Mouse (Mus musculus): ENCODE measurements around the gene Agpat3. TPM values are rescaled to one million over a fixed set of nuclear protein-coding genes. Genes with fewer than 3 reads are reported as not detected.

The Agpat3 gene
- polyA plus RNA-seq, 1 experiment from 2014 or later: 69.9 TPM

DNA sequence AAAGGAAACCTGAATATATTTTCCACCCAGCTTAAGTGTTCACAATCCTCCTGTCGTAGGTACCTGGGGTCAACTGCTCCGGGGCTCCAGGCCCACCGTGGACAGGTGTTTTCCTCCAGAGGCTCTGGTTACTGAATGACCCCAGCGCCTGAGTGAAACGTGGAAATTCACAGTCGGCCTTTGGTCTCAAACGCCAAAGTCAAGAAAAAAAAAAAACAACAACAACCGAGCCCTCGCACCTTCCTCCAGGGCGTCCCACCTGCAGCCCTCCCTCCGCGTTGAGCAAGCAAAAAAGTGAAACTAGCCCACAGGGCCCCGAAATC is 764 bp downstream of the Agpat3 start:
- no peaks in the 10 kb centered on the region for H3K27me3 ChIP-seq (ENCODE audit: control insufficient read depth, insufficient read depth, low read length)
- peak overlapping the region; percentile 95 for H3K4me3 ChIP-seq (ENCODE audit: low read depth, low read length)
- no peak for ATAC-seq (ENCODE audit: low FRiP score, low TSS enrichment)
- H3K4me2 ChIP-seq (replicated peaks; ENCODE audit: low read depth): peak overlapping the region; percentile 93
- peak overlapping the region; percentile 97 for H3K9ac ChIP-seq (ENCODE audit: low read length)
- H3K9me3 ChIP-seq (ENCODE audit: control insufficient read depth, low read length): no peaks in the 10 kb centered on the region
- 2% methylated on average over 13 of the region's 13 CpGs for whole genome bisulfite sequencing
- no peaks in the 10 kb centered on the region; the same call in 1 of the 2 replicates for H3K36me3 ChIP-seq (ENCODE audit: control insufficient read depth, insufficient read depth, low read length)
- H3K4me1 ChIP-seq (replicated peaks; ENCODE audit: control insufficient read depth, insufficient read depth): 0 out of 2 replicates have a peak, but pooled peaks cover 2% of the 10 kb centered on the region
- peak overlapping the region; percentile 87 for H3K27ac ChIP-seq (replicated peaks)
- no peak for DNase-seq (ENCODE audit: low spot score)
- TF ChIP-seq CTCF (IDR thresholded peaks at IDR 0.05; ENCODE audit: low read depth) (no peak), EP300 (optimal IDR thresholded peaks at IDR 0.05) (no peak)

DNA sequence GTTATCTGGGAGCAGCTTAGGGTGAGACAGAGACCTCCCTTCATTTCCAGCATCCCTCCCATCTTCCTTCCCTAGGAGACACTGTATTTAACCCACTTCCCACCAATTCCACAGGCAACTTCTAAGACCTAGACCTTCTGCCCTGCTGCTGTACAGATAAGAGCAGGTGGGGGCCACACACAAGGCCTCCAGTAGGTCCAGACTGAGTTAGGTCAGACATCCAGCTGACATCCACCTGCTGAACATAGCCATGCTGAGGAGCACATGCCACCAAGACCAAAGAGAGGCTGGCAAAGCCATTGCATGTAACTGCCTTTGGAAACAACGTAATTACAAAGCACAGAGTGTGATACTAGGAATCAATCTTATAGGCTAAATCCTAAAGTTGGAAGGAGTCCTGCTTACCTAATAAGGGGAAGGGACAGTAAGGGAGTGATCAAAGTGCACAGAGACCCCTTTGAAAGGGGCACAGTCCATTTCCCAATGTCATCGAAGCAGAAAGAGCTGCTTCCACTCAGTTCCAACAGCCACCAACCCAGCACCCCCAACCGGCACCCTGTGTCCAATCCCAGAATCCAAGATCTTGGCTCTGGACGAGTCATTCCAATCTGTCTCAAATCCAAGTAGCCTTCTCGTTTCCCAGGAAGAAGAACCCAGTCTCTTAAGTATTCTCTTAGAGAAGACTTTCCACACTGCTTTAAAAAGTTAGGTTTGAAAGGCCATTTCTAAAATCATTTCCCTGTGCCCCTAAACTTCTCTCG is 1.3 kb downstream of the Agpat3 start:
- ATAC-seq (ENCODE audit: low FRiP score, low TSS enrichment) (no peak), DNase-seq (ENCODE audit: low spot score) (no peak)
- 24% methylated on average over 6 of the region's 6 CpGs for WGBS
- Histone ChIP-seq H3K36me3 (ENCODE audit: control insufficient read depth, insufficient read depth, low read length) (no peaks in the 10 kb centered on the region; the same call in 1 of the 2 replicates), H3K4me2 (replicated peaks; ENCODE audit: low read depth) (peak overlapping the region; percentile 93), H3K27ac (replicated peaks) (peak overlapping the region; percentile 87), H3K4me3 (ENCODE audit: low read depth, low read length) (peak overlapping the region; percentile 95), H3K27me3 (ENCODE audit: control insufficient read depth, insufficient read depth, low read length) (no peaks in the 10 kb centered on the region), H3K4me1 (replicated peaks; ENCODE audit: control insufficient read depth, insufficient read depth) (0 out of 2 replicates have a peak, but pooled peaks cover 2% of the 10 kb centered on the region), H3K9ac (ENCODE audit: low read length) (peak overlapping the region; percentile 97), H3K9me3 (ENCODE audit: control insufficient read depth, low read length) (no peaks in the 10 kb centered on the region)
- no peak for TF ChIP-seq EP300 (optimal IDR thresholded peaks at IDR 0.05)
- no peak for TF ChIP-seq CTCF (IDR thresholded peaks at IDR 0.05; ENCODE audit: low read depth)

DNA sequence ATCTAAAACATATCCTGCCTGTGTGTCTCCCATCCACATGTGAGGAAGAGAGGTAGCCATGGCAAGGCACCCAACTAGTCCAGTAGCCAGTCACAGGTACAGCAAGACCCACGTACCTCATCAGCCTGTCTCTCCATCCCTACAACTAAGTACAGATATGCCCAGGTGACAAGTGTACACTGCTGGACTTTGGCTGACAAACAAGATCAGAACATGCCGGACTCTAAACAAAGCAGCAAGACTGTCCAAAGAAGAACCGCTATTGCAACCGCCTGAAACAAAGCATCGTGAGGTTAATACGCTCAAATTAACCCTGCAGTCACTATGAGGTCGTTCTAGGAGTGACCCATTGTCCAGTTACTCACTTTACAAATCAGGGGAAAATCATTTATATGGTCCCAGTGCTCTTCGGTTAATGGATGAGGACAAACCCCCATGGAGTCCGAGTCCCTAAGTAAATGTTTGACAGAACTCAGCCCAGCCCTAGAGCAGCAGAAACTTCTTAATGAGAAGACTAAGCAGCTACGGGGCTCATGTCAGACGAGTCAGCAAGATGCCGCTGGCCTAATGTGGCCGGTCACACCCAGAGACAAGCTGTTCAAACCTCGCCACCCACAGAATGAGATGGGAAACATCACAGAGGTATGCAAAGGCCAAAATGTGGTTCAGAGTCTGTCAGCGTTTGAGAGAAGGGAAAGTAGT is 2.7 kb downstream of the Agpat3 start:
- no peak for DNase-seq (ENCODE audit: low spot score)
- H3K4me3 ChIP-seq (ENCODE audit: low read depth, low read length): no peak overlapping the region
- ATAC-seq (ENCODE audit: low FRiP score, low TSS enrichment): no peak
- H3K4me2 ChIP-seq (replicated peaks; ENCODE audit: low read depth): no peak overlapping the region
- no peak overlapping the region for H3K27ac ChIP-seq (replicated peaks)
- TF ChIP-seq CTCF (IDR thresholded peaks at IDR 0.05; ENCODE audit: low read depth): no peak
- no peak for TF ChIP-seq EP300 (optimal IDR thresholded peaks at IDR 0.05)
- H3K27me3 ChIP-seq (ENCODE audit: control insufficient read depth, insufficient read depth, low read length): no peaks in the 10 kb centered on the region
- H3K9me3 ChIP-seq (ENCODE audit: control insufficient read depth, low read length): no peaks in the 10 kb centered on the region
- H3K36me3 ChIP-seq (ENCODE audit: control insufficient read depth, insufficient read depth, low read length): no peaks in the 10 kb centered on the region; the same call in 1 of the 2 replicates
- H3K9ac ChIP-seq (ENCODE audit: low read length): no peak overlapping the region
- H3K4me1 ChIP-seq (replicated peaks; ENCODE audit: control insufficient read depth, insufficient read depth): 0 out of 2 replicates have a peak, but pooled peaks cover 2% of the 10 kb centered on the region
- WGBS: 54% methylated on average over 15 of the region's 15 CpGs

DNA sequence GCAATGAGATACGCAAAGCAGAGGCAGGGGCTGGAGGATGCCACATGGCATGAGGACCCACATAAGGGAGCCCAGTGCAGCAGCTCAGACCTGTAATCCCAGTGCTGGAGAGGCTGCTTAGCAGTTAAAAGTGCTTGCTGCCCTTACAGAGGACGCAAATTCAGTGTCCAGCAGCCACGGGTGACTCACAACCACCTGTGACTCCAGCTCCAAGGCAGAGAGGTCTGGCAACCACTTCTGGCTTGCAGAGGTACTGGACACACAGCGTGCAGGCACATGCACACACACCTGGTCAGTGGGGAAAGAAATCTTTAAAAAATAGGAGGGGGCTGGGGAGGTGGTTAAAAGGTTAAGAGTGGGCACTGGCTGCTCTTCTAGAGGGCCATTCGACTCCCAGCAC is 4.1 kb downstream of the Agpat3 start:
- Histone ChIP-seq H3K4me2 (replicated peaks; ENCODE audit: low read depth) (no peak overlapping the region), H3K4me3 (ENCODE audit: low read depth, low read length) (no peak overlapping the region), H3K9me3 (ENCODE audit: control insufficient read depth, low read length) (no peaks in the 10 kb centered on the region), H3K36me3 (ENCODE audit: control insufficient read depth, insufficient read depth, low read length) (no peaks in the 10 kb centered on the region; the same call in 1 of the 2 replicates), H3K27me3 (ENCODE audit: control insufficient read depth, insufficient read depth, low read length) (no peaks in the 10 kb centered on the region), H3K9ac (ENCODE audit: low read length) (no peak overlapping the region), H3K27ac (replicated peaks) (no peak overlapping the region), H3K4me1 (replicated peaks; ENCODE audit: control insufficient read depth, insufficient read depth) (0 out of 2 replicates have a peak, but pooled peaks cover 2% of the 10 kb centered on the region)
- ATAC-seq (ENCODE audit: low FRiP score, low TSS enrichment) (no peak), DNase-seq (ENCODE audit: low spot score) (no peak)
- TF ChIP-seq CTCF (IDR thresholded peaks at IDR 0.05; ENCODE audit: low read depth) (no peak), EP300 (optimal IDR thresholded peaks at IDR 0.05) (no peak)
- 88% methylated on average over 5 of the region's 5 CpGs for WGBS

DNA sequence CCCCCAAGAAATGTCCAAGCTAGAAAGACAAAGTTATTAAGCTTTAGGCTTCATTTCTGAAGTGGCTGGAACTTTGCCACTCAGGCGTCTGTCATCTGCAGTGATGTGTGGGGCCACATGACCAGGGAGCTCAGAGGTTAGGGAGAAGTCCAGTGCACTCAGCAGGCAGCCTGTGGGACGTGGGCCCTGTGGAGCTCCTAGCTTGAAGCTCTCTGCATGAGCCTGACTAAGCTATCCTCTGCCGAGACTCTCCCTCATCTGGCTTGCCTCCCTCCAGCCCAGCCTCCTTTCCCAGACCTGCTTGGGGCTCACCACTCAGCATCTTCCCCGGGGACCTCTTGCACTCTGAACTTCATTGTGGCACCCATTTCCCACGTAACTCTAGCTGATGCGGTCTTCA is 4.8 kb downstream of the Agpat3 start:
- Histone ChIP-seq H3K4me1 (replicated peaks; ENCODE audit: control insufficient read depth, insufficient read depth) (0 out of 2 replicates have a peak, but pooled peaks cover 2% of the 10 kb centered on the region), H3K36me3 (ENCODE audit: control insufficient read depth, insufficient read depth, low read length) (no peaks in the 10 kb centered on the region; the same call in 1 of the 2 replicates), H3K27me3 (ENCODE audit: control insufficient read depth, insufficient read depth, low read length) (no peaks in the 10 kb centered on the region), H3K4me2 (replicated peaks; ENCODE audit: low read depth) (no peak overlapping the region), H3K9me3 (ENCODE audit: control insufficient read depth, low read length) (no peaks in the 10 kb centered on the region), H3K9ac (ENCODE audit: low read length) (no peak overlapping the region), H3K27ac (replicated peaks) (no peak overlapping the region), H3K4me3 (ENCODE audit: low read depth, low read length) (no peak overlapping the region)
- no peak for ATAC-seq (ENCODE audit: low FRiP score, low TSS enrichment)
- no peak for TF ChIP-seq CTCF (IDR thresholded peaks at IDR 0.05; ENCODE audit: low read depth)
- TF ChIP-seq EP300 (optimal IDR thresholded peaks at IDR 0.05): no peak
- DNase-seq (ENCODE audit: low spot score): no peak
- WGBS: 81% methylated on average over 6 of the region's 6 CpGs

DNA sequence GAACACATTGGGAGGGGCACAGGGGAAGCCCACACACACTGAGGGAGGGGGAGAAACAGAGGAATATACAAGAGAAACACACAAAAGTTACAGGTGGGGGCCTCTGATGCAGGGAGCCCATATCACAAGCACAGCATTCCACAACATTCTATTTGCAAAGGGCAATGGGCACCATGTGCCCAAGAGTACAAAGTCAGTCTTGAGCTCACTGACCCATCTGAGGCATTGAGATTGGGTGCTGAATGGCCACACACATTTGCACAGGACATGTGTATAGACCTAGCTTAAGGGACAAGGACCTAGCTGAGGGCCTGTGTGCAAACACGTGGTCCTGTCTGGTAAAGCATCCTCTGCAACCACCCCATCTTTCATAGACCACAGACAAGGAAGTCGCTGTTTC is 6.8 kb downstream of the Agpat3 start:
- no peak overlapping the region for H3K4me2 ChIP-seq (replicated peaks; ENCODE audit: low read depth)
- no peak for DNase-seq (ENCODE audit: low spot score)
- H3K4me3 ChIP-seq (ENCODE audit: low read depth, low read length): no peak overlapping the region
- 0 out of 2 replicates have a peak, but pooled peaks cover 2% of the 10 kb centered on the region for H3K4me1 ChIP-seq (replicated peaks; ENCODE audit: control insufficient read depth, insufficient read depth)
- TF ChIP-seq CTCF (IDR thresholded peaks at IDR 0.05; ENCODE audit: low read depth) (no peak), EP300 (optimal IDR thresholded peaks at IDR 0.05) (no peak)
- 74% methylated on average over 2 of the region's 2 CpGs for WGBS
- no peak for ATAC-seq (ENCODE audit: low FRiP score, low TSS enrichment)
- no peaks in the 10 kb centered on the region for H3K27me3 ChIP-seq (ENCODE audit: control insufficient read depth, insufficient read depth, low read length)
- H3K9me3 ChIP-seq (ENCODE audit: control insufficient read depth, low read length): no peaks in the 10 kb centered on the region
- H3K27ac ChIP-seq (replicated peaks): no peak overlapping the region
- H3K36me3 ChIP-seq (ENCODE audit: control insufficient read depth, insufficient read depth, low read length): no peaks in the 10 kb centered on the region; the same call in 1 of the 2 replicates
- no peak overlapping the region for H3K9ac ChIP-seq (ENCODE audit: low read length)
